Mouse (Mus musculus): ENCODE results near the gene Cfap58. TPM values are rescaled to one million over a fixed set of nuclear protein-coding genes. Genes with fewer than 3 reads are reported as not detected.

Gene Cfap58
- polyA plus RNA-seq, 1 experiment, result 0.03 TPM

GRCm38 (mm10) chr19:47898472-47899079 is 38.9 kb upstream of the Cfap58 start:
- 67% methylated on average over 8 of the region's 8 CpGs for WGBS
- no peak for TF ChIP-seq CTCF (IDR thresholded peaks at IDR 0.05; ENCODE audit: borderline replicate concordance, control insufficient read depth, extremely low read depth, insufficient read depth, low read length, poor library complexity)
- TF ChIP-seq POLR2A (IDR thresholded peaks at IDR 0.05; ENCODE audit: control insufficient read depth, extremely low read depth, insufficient read depth, low read length, poor library complexity), result no peak

GRCm38 (mm10) chr19:47900012-47900411 is 37.5 kb upstream of the Cfap58 start:
- peaks cover 20% of the 10 kb centered on the region for H3K4me1 ChIP-seq (replicated peaks; ENCODE audit: control insufficient read depth, insufficient read depth, low read length)
- H3K27ac ChIP-seq (ENCODE audit: control insufficient read depth, insufficient read depth, low read length), result no peak overlapping the region
- WGBS, result 85% methylated on average over 6 of the region's 6 CpGs
- peaks cover 27% of the 10 kb centered on the region for H3K36me3 ChIP-seq (ENCODE audit: control insufficient read depth, insufficient read depth, low read length)
- no peak overlapping the region for H3K4me3 ChIP-seq (ENCODE audit: control insufficient read depth, insufficient read depth, low read length)
- no peaks in the 10 kb centered on the region for H3K27me3 ChIP-seq (ENCODE audit: control insufficient read depth, insufficient read depth, low read length)
- no peak for DNase-seq
- TF ChIP-seq POLR2A (IDR thresholded peaks at IDR 0.05; ENCODE audit: control insufficient read depth, extremely low read depth, insufficient read depth, low read length, poor library complexity), result no peak
- peak; percentile 26; the same call in 1 of the 2 replicates for TF ChIP-seq CTCF (IDR thresholded peaks at IDR 0.05; ENCODE audit: borderline replicate concordance, control insufficient read depth, extremely low read depth, insufficient read depth, low read length, poor library complexity)

More at GRCm38 (mm10) chr19:47898472-47899079, 38.9 kb upstream of the Cfap58 start:
- peaks cover 20% of the 10 kb centered on the region for H3K4me1 ChIP-seq (replicated peaks; ENCODE audit: control insufficient read depth, insufficient read depth, low read length)
- H3K36me3 ChIP-seq (ENCODE audit: control insufficient read depth, insufficient read depth, low read length), result peaks cover 33% of the 10 kb centered on the region
- no peak overlapping the region for H3K27ac ChIP-seq (ENCODE audit: control insufficient read depth, insufficient read depth, low read length)
- no peak overlapping the region for H3K4me3 ChIP-seq (ENCODE audit: control insufficient read depth, insufficient read depth, low read length)
- no peaks in the 10 kb centered on the region for H3K27me3 ChIP-seq (ENCODE audit: control insufficient read depth, insufficient read depth, low read length)
- no peak for DNase-seq

GRCm38 (mm10) chr19:47900558-47900957 is 36.9 kb upstream of the Cfap58 start:
- H3K36me3 ChIP-seq (ENCODE audit: control insufficient read depth, insufficient read depth, low read length), result peaks cover 22% of the 10 kb centered on the region
- H3K4me1 ChIP-seq (replicated peaks; ENCODE audit: control insufficient read depth, insufficient read depth, low read length), result peaks cover 25% of the 10 kb centered on the region
- TF ChIP-seq POLR2A (IDR thresholded peaks at IDR 0.05; ENCODE audit: control insufficient read depth, extremely low read depth, insufficient read depth, low read length, poor library complexity), result no peak
- TF ChIP-seq CTCF (IDR thresholded peaks at IDR 0.05; ENCODE audit: borderline replicate concordance, control insufficient read depth, extremely low read depth, insufficient read depth, low read length, poor library complexity), result no peak
- no peak overlapping the region for H3K4me3 ChIP-seq (ENCODE audit: control insufficient read depth, insufficient read depth, low read length)
- H3K27ac ChIP-seq (ENCODE audit: control insufficient read depth, insufficient read depth, low read length), result no peak overlapping the region
- H3K27me3 ChIP-seq (ENCODE audit: control insufficient read depth, insufficient read depth, low read length), result no peaks in the 10 kb centered on the region
- DNase-seq, result no peak
- 89% methylated on average over 10 of the region's 10 CpGs for WGBS

- H3K27me3 ChIP-seq (ENCODE audit: control insufficient read depth, insufficient read depth, low read length), result no peaks in the 10 kb centered on the region
- no peak overlapping the region for H3K27ac ChIP-seq (ENCODE audit: control insufficient read depth, insufficient read depth, low read length)
- TF ChIP-seq CTCF (IDR thresholded peaks at IDR 0.05; ENCODE audit: borderline replicate concordance, control insufficient read depth, extremely low read depth, insufficient read depth, low read length, poor library complexity) (no peak), POLR2A (IDR thresholded peaks at IDR 0.05; ENCODE audit: control insufficient read depth, extremely low read depth, insufficient read depth, low read length, poor library complexity) (no peak)
- peaks cover 31% of the 10 kb centered on the region for H3K4me1 ChIP-seq (replicated peaks; ENCODE audit: control insufficient read depth, insufficient read depth, low read length)
- DNase-seq, result no peak
- 67% methylated on average over 13 of the region's 13 CpGs for WGBS
- no peak overlapping the region for H3K4me3 ChIP-seq (ENCODE audit: control insufficient read depth, insufficient read depth, low read length)
- peaks cover 2% of the 10 kb centered on the region for H3K36me3 ChIP-seq (ENCODE audit: control insufficient read depth, insufficient read depth, low read length)
Measured at GRCm38 (mm10) chr19:47902316-47903201, 34.9 kb upstream of the Cfap58 start.

- peaks cover 39% of the 10 kb centered on the region for H3K4me1 ChIP-seq (replicated peaks; ENCODE audit: control insufficient read depth, insufficient read depth, low read length)
- H3K36me3 ChIP-seq (ENCODE audit: control insufficient read depth, insufficient read depth, low read length), result no peaks in the 10 kb centered on the region
- TF ChIP-seq CTCF (IDR thresholded peaks at IDR 0.05; ENCODE audit: borderline replicate concordance, control insufficient read depth, extremely low read depth, insufficient read depth, low read length, poor library complexity) (no peak), POLR2A (IDR thresholded peaks at IDR 0.05; ENCODE audit: control insufficient read depth, extremely low read depth, insufficient read depth, low read length, poor library complexity) (no peak)
- no peak overlapping the region for H3K27ac ChIP-seq (ENCODE audit: control insufficient read depth, insufficient read depth, low read length)
- no peak for DNase-seq
- WGBS, result 93% methylated on average over 4 of the region's 4 CpGs
- no peaks in the 10 kb centered on the region for H3K27me3 ChIP-seq (ENCODE audit: control insufficient read depth, insufficient read depth, low read length)
- H3K4me3 ChIP-seq (ENCODE audit: control insufficient read depth, insufficient read depth, low read length), result no peak overlapping the region
Measured at GRCm38 (mm10) chr19:47903679-47904078, 33.8 kb upstream of the Cfap58 start.

GRCm38 (mm10) chr19:47905081-47905480 is 32.4 kb upstream of the Cfap58 start:
- H3K4me1 ChIP-seq (replicated peaks; ENCODE audit: control insufficient read depth, insufficient read depth, low read length), result peaks cover 49% of the 10 kb centered on the region
- no peaks in the 10 kb centered on the region for H3K36me3 ChIP-seq (ENCODE audit: control insufficient read depth, insufficient read depth, low read length)
- WGBS, result 68% methylated on average over 4 of the region's 4 CpGs
- DNase-seq, result no peak
- no peak overlapping the region for H3K4me3 ChIP-seq (ENCODE audit: control insufficient read depth, insufficient read depth, low read length)
- no peaks in the 10 kb centered on the region for H3K27me3 ChIP-seq (ENCODE audit: control insufficient read depth, insufficient read depth, low read length)
- H3K27ac ChIP-seq (ENCODE audit: control insufficient read depth, insufficient read depth, low read length), result no peak overlapping the region
- TF ChIP-seq CTCF (IDR thresholded peaks at IDR 0.05; ENCODE audit: borderline replicate concordance, control insufficient read depth, extremely low read depth, insufficient read depth, low read length, poor library complexity), result no peak
- no peak for TF ChIP-seq POLR2A (IDR thresholded peaks at IDR 0.05; ENCODE audit: control insufficient read depth, extremely low read depth, insufficient read depth, low read length, poor library complexity)

Data from thymus, adult 2 months (tissue).